Mouse (Mus musculus): ENCODE data around the gene Stpg1. TPM values are rescaled to one million over a fixed set of nuclear protein-coding genes. Genes with fewer than 3 reads are reported as not detected.
A peak's percentile ranks its signal among the peaks of the same experiment; 100 is the strongest.

Stpg1 gene
- total and polyA plus RNA-seq, 2 experiments from 2014 or later, result 0.18 TPM; not detected in 1

- H3K4me1 ChIP-seq (ENCODE audit: control insufficient read depth, insufficient read depth), result peaks cover 19% of the 10 kb centered on the region
- H3K27ac ChIP-seq (ENCODE audit: low read depth), result no peak overlapping the region
- no peak overlapping the region for H3K4me2 ChIP-seq (ENCODE audit: low read depth, low read length)
- ATAC-seq (ENCODE audit: insufficient read depth, low read depth) (no peak), DNase-seq (ENCODE audit: low spot score) (no peak)
- H3K9ac ChIP-seq (replicated peaks; ENCODE audit: low read depth, low read length), result no peak overlapping the region
- H3K36me3 ChIP-seq (replicated peaks; ENCODE audit: control insufficient read depth, insufficient read depth, low read length), result no peaks in the 10 kb centered on the region
- WGBS, result 60% methylated on average over 15 of the region's 15 CpGs
- no peak overlapping the region for H3K4me3 ChIP-seq (ENCODE audit: low read depth, low read length)
- 0 out of 2 replicates have a peak, but pooled peaks cover 4% of the 10 kb centered on the region for H3K27me3 ChIP-seq (ENCODE audit: control insufficient read depth, insufficient read depth, low read length)
- no peaks in the 10 kb centered on the region for H3K9me3 ChIP-seq (replicated peaks; ENCODE audit: control insufficient read depth, low read length)
- no peak for TF ChIP-seq EP300 (IDR thresholded peaks at IDR 0.05; ENCODE audit: low read depth)
- TF ChIP-seq CTCF (IDR thresholded peaks at IDR 0.05; ENCODE audit: low read depth), result 0 out of 2 replicates have a peak, but pooled peaks have one; percentile 8
These were observed 81.0 kb downstream of the Stpg1 start for GRCm38 (mm10) chr4:135575365-135576140.

- no peaks in the 10 kb centered on the region for H3K9me3 ChIP-seq (replicated peaks; ENCODE audit: control insufficient read depth, low read length)
- 82% methylated on average over 5 of the region's 5 CpGs for WGBS
- no peak overlapping the region for H3K4me2 ChIP-seq (ENCODE audit: low read depth, low read length)
- H3K27me3 ChIP-seq (ENCODE audit: control insufficient read depth, insufficient read depth, low read length), result 0 out of 2 replicates have a peak, but pooled peaks cover 2% of the 10 kb centered on the region
- no peak for DNase-seq (ENCODE audit: low spot score)
- no peaks in the 10 kb centered on the region for H3K36me3 ChIP-seq (replicated peaks; ENCODE audit: control insufficient read depth, insufficient read depth, low read length)
- H3K4me1 ChIP-seq (ENCODE audit: control insufficient read depth, insufficient read depth), result peaks cover 3% of the 10 kb centered on the region; the same call in 1 of the 2 replicates
- TF ChIP-seq CTCF (IDR thresholded peaks at IDR 0.05; ENCODE audit: low read depth) (no peak), EP300 (IDR thresholded peaks at IDR 0.05; ENCODE audit: low read depth) (no peak)
- no peak overlapping the region for H3K4me3 ChIP-seq (ENCODE audit: low read depth, low read length)
- no peak overlapping the region for H3K9ac ChIP-seq (replicated peaks; ENCODE audit: low read depth, low read length)
- no peak overlapping the region for H3K27ac ChIP-seq (ENCODE audit: low read depth)
- no peak for ATAC-seq (ENCODE audit: insufficient read depth, low read depth)
These were observed 83.9 kb downstream of the Stpg1 start for GRCm38 (mm10) chr4:135578490-135578889.

DNA sequence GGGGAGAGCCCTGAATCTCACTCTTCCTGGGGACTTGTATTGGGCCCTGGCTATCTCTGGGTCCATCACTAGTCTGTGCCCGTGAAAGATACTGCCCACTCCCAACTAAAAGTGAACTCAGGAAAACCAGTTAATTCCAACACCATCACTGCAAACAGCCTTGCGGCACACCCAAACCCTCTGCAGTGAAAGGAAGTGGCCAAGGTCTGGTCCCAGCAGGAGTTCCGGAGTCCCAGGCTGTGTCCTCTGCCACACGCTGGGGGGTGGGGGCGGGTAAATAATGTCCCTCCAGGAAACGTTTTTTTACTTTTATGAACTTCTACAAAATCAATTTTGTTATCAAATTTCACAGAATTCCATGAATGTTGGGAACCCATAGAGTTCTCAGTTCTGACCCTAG is 85.1 kb downstream of the Stpg1 start:
- no peak overlapping the region for H3K4me3 ChIP-seq (ENCODE audit: low read depth, low read length)
- peaks cover 3% of the 10 kb centered on the region; the same call in 1 of the 2 replicates for H3K27me3 ChIP-seq (ENCODE audit: control insufficient read depth, insufficient read depth, low read length)
- ATAC-seq (ENCODE audit: insufficient read depth, low read depth), result no peak
- no peaks in the 10 kb centered on the region for H3K36me3 ChIP-seq (replicated peaks; ENCODE audit: control insufficient read depth, insufficient read depth, low read length)
- WGBS, result 43% methylated on average over 6 of the region's 6 CpGs
- H3K9ac ChIP-seq (replicated peaks; ENCODE audit: low read depth, low read length), result no peak overlapping the region
- DNase-seq (ENCODE audit: low spot score), result no peak
- H3K9me3 ChIP-seq (replicated peaks; ENCODE audit: control insufficient read depth, low read length), result no peaks in the 10 kb centered on the region
- no peak for TF ChIP-seq CTCF (IDR thresholded peaks at IDR 0.05; ENCODE audit: low read depth)
- no peak for TF ChIP-seq EP300 (IDR thresholded peaks at IDR 0.05; ENCODE audit: low read depth)
- no peaks in the 10 kb centered on the region for H3K4me1 ChIP-seq (ENCODE audit: control insufficient read depth, insufficient read depth)
- H3K27ac ChIP-seq (ENCODE audit: low read depth), result no peak overlapping the region
- H3K4me2 ChIP-seq (ENCODE audit: low read depth, low read length), result no peak overlapping the region

GRCm38 (mm10) chr4:135581222-135581910 is 86.8 kb downstream of the Stpg1 start:
- no peak for DNase-seq (ENCODE audit: low spot score)
- H3K4me2 ChIP-seq (ENCODE audit: low read depth, low read length), result no peak overlapping the region
- H3K27me3 ChIP-seq (ENCODE audit: control insufficient read depth, insufficient read depth, low read length), result peaks cover 5% of the 10 kb centered on the region; the same call in 1 of the 2 replicates
- TF ChIP-seq CTCF (IDR thresholded peaks at IDR 0.05; ENCODE audit: low read depth) (no peak), EP300 (IDR thresholded peaks at IDR 0.05; ENCODE audit: low read depth) (no peak)
- no peak overlapping the region for H3K27ac ChIP-seq (ENCODE audit: low read depth)
- no peaks in the 10 kb centered on the region for H3K4me1 ChIP-seq (ENCODE audit: control insufficient read depth, insufficient read depth)
- no peaks in the 10 kb centered on the region for H3K9me3 ChIP-seq (replicated peaks; ENCODE audit: control insufficient read depth, low read length)
- 57% methylated on average over 12 of the region's 12 CpGs for WGBS
- H3K36me3 ChIP-seq (replicated peaks; ENCODE audit: control insufficient read depth, insufficient read depth, low read length), result no peaks in the 10 kb centered on the region
- no peak overlapping the region for H3K9ac ChIP-seq (replicated peaks; ENCODE audit: low read depth, low read length)
- no peak overlapping the region for H3K4me3 ChIP-seq (ENCODE audit: low read depth, low read length)
- no peak for ATAC-seq (ENCODE audit: insufficient read depth, low read depth)

GRCm38 (mm10) chr4:135584838-135585237 is 90.2 kb downstream of the Stpg1 start:
- no peak overlapping the region for H3K27ac ChIP-seq (ENCODE audit: low read depth)
- ATAC-seq (ENCODE audit: insufficient read depth, low read depth) (no peak), DNase-seq (ENCODE audit: low spot score) (no peak)
- no peak overlapping the region for H3K9ac ChIP-seq (replicated peaks; ENCODE audit: low read depth, low read length)
- 68% methylated on average over 4 of the region's 4 CpGs for WGBS
- H3K4me1 ChIP-seq (ENCODE audit: control insufficient read depth, insufficient read depth), result no peaks in the 10 kb centered on the region
- peaks cover 5% of the 10 kb centered on the region; the same call in 1 of the 2 replicates for H3K27me3 ChIP-seq (ENCODE audit: control insufficient read depth, insufficient read depth, low read length)
- no peaks in the 10 kb centered on the region for H3K9me3 ChIP-seq (replicated peaks; ENCODE audit: control insufficient read depth, low read length)
- H3K36me3 ChIP-seq (replicated peaks; ENCODE audit: control insufficient read depth, insufficient read depth, low read length), result no peaks in the 10 kb centered on the region
- no peak overlapping the region for H3K4me2 ChIP-seq (ENCODE audit: low read depth, low read length)
- no peak overlapping the region for H3K4me3 ChIP-seq (ENCODE audit: low read depth, low read length)
- TF ChIP-seq CTCF (IDR thresholded peaks at IDR 0.05; ENCODE audit: low read depth) (no peak), EP300 (IDR thresholded peaks at IDR 0.05; ENCODE audit: low read depth) (no peak)

Small RNAs within 50 kb of the gene (microRNA-seq; reads per million reads assigned to microRNA genes)
- not detected for gene Gm25317

Other genes with a start within 250 kb of the Stpg1 start
- gene Clic4, start 222.0 kb upstream of the Stpg1 start, total RNA-seq (2014; rRNA removed; ENCODE audit: low replicate concordance), result 239 and 307 TPM in 2 replicates
- 213 and 235 TPM in 2 replicates for gene Clic4, start 222.0 kb upstream of the Stpg1 start, polyA plus RNA-seq (2015; fragmentation: Nextera tagmentation; extraction: Ambion mirVana)
- 18.6 and 22.6 TPM in 2 replicates for gene Srrm1, start 141.5 kb upstream of the Stpg1 start, total RNA-seq (2014; rRNA removed; ENCODE audit: low replicate concordance)
- 85.0 and 99.6 TPM in 2 replicates for gene Srrm1, start 141.5 kb upstream of the Stpg1 start, polyA plus RNA-seq (2015; fragmentation: Nextera tagmentation; extraction: Ambion mirVana)
- gene Ncmap, start 96.6 kb upstream of the Stpg1 start, total RNA-seq (2014; rRNA removed; ENCODE audit: low replicate concordance), result 0.15 TPM in 1 of 2 replicates, not detected in the other
- 0.14 and 0.16 TPM in 2 replicates for gene Ncmap, start 96.6 kb upstream of the Stpg1 start, polyA plus RNA-seq (2015; fragmentation: Nextera tagmentation; extraction: Ambion mirVana)
- gene Rcan3, start 60.9 kb upstream of the Stpg1 start, total RNA-seq (2014; rRNA removed; ENCODE audit: low replicate concordance), result 10.4 and 13.7 TPM in 2 replicates
- 7.1 and 7.7 TPM in 2 replicates for gene Rcan3, start 60.9 kb upstream of the Stpg1 start, polyA plus RNA-seq (2015; fragmentation: Nextera tagmentation; extraction: Ambion mirVana)
- 21.6 and 28.7 TPM in 2 replicates for gene Nipal3, start 248 bp downstream of the Stpg1 start, total RNA-seq (2014; rRNA removed; ENCODE audit: low replicate concordance)
- 4.7 and 5.1 TPM in 2 replicates for gene Nipal3, start 248 bp downstream of the Stpg1 start, polyA plus RNA-seq (2015; fragmentation: Nextera tagmentation; extraction: Ambion mirVana)
- gene Grhl3, start 78.8 kb downstream of the Stpg1 start, total RNA-seq (2014; rRNA removed; ENCODE audit: low replicate concordance), result 1.8 and 1.9 TPM in 2 replicates
- gene Grhl3, start 78.8 kb downstream of the Stpg1 start, polyA plus RNA-seq (2015; fragmentation: Nextera tagmentation; extraction: Ambion mirVana), result 1.4 and 1.9 TPM in 2 replicates
- gene Ifnlr1, start 191.5 kb downstream of the Stpg1 start, total RNA-seq (2014; rRNA removed; ENCODE audit: low replicate concordance), result 1.9 and 2.4 TPM in 2 replicates
- 0.77 and 1.0 TPM in 2 replicates for gene Ifnlr1, start 191.5 kb downstream of the Stpg1 start, polyA plus RNA-seq (2015; fragmentation: Nextera tagmentation; extraction: Ambion mirVana)
- gene Il22ra1, start 233.4 kb downstream of the Stpg1 start, total RNA-seq (2014; rRNA removed; ENCODE audit: low replicate concordance), result not detected in 2 replicates
- gene Il22ra1, start 233.4 kb downstream of the Stpg1 start, polyA plus RNA-seq (2015; fragmentation: Nextera tagmentation; extraction: Ambion mirVana), result not detected in 2 replicates

Data from heart, postnatal 0 days (tissue).